Mouse (Mus musculus): ENCODE measurements around the gene Tspan11.
A peak's percentile ranks its signal among the peaks of the same experiment; 100 is the strongest.

The Tspan11 gene

GRCm38 (mm10) chr6:127887511-127888421 is at the start of gene Tspan11:
Gene Tspan11, plus strand, starts transcription at chr6:127887589.
- no peak for DNase-seq (ENCODE audit: extremely low spot score, low read depth, low spot score)

DNA sequence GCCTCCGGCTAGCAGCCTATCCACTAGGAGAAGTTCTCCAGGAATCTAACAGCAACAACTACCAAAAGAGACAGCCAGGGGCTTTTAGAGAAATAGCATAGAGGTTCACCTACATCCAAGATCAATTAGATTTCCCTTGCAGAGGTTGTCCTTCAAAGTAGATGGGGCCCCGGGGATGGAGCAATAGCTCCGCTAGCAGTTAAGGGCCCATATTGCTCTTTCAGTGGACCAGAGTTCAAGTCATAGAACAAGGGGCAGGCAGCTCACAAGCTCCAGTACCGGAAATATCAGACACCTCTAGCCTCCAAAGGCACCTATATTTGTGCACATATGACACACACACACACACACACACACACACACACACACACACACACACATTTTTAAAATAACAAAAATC is 49.5 kb upstream of the Tspan11 start:
- no peak for DNase-seq (ENCODE audit: extremely low spot score, low read depth, low spot score)

DNA sequence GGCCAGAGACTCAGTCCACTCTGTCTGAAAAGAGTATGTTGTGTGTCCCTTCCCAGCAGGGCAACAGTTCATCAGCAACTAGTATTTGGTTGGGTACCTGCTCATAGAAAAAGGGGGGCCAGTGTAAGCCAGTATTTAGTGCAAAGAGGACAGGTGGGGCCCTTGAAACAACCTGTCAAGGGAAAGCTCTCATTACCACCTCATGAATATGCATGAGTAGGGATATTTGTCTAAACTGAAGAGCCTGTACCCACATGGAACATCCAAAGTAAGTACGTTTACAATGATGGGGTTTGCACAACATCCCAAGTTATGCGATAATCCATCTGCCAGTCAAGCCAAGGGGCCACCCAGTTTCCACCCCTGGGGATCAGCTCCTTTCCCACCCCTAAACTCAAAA is 47.9 kb upstream of the Tspan11 start:
- DNase-seq (ENCODE audit: extremely low spot score, low read depth, low spot score): no peak

DNA sequence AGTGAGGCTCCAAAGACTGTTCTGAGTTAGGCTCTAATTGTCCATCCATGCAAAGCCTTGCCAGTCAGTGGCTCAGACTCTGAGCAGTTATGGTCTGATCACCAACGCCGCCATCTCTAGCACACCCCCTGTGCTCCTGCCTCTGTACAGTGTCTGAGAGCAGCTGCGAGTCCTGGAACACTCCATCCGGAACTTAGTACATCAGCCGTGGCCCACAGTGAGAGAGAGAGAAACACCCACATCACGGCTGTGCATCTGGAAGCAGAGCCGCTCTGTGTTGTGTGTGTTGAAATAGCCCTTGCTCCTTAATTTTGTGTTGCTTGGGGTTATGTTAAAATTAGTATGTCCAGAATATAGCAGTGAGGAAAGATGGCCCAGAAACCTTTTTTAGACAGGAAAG is 47.2 kb upstream of the Tspan11 start:
- no peak for DNase-seq (ENCODE audit: extremely low spot score, low read depth, low spot score)

DNA sequence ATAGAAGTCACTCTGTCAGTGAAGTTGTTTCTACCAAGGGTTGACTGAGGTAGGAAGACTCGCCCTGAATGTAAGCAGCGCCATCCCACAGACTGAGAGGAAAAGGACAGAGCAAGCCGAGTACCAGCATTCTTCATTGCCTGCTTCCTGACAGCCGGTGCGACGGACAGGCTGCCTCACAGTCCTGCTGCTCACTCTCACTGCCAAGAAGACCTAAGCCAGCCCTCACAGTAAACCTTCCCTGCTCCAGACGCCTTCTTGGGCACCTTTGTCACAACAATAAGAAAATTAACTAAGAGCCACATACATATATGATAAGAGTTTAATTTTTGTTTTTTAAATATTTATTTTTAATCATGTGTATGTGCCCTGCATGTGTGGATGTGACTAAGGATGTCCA is 46.1 kb upstream of the Tspan11 start:
- no peak for DNase-seq (ENCODE audit: extremely low spot score, low read depth, low spot score)

- DNase-seq (ENCODE audit: extremely low spot score, low read depth, low spot score): no peak
Measured at GRCm38 (mm10) chr6:127846521-127846920, 40.9 kb upstream of the Tspan11 start.

GRCm38 (mm10) chr6:127849496-127849895 is 37.9 kb upstream of the Tspan11 start:
- DNase-seq (ENCODE audit: extremely low spot score, low read depth, low spot score): no peak

DNA sequence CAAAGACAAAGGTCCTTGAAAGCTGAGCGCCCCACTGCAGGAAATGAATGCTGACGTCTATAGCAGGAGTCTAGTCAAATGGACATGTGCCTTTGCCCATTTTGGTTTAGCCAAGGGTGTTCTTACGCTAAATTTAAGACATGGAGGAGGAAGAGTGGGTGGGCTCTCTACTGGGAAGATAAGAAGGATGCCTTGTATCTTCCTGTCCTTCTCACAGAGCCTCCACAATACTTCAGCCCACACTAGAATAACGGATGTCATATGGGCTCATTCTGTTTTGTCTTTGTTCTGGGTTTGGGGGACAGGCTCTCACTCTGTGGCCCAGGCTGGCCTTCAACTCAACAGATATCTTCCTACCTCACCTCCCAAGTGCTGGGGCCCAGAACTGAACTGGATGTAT is 35.8 kb upstream of the Tspan11 start:
- no peak for DNase-seq (ENCODE audit: extremely low spot score, low read depth, low spot score)

GRCm38 (mm10) chr6:127853241-127853640 is 34.1 kb upstream of the Tspan11 start:
- no peak for DNase-seq (ENCODE audit: extremely low spot score, low read depth, low spot score)

GRCm38 (mm10) chr6:127853771-127854687 is 33.4 kb upstream of the Tspan11 start:
- DNase-seq (ENCODE audit: extremely low spot score, low read depth, low spot score): no peak

DNA sequence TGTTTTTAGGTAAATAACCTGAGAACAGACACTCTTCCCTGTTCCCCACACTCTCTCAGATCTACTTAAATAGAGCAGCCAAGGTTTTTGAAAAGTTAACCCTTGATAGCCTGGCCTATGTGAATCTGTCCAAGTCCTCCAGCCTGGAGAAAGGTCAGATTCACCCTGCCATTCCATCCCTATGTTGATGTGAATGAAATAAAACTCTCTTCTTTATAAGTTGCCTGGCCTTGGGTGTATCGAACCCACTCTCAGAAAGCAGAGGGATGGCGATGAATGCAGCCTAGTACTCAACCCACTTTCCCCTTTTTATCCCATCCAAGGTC is 32.7 kb upstream of the Tspan11 start:
- no peak for DNase-seq (ENCODE audit: extremely low spot score, low read depth, low spot score)

DNA sequence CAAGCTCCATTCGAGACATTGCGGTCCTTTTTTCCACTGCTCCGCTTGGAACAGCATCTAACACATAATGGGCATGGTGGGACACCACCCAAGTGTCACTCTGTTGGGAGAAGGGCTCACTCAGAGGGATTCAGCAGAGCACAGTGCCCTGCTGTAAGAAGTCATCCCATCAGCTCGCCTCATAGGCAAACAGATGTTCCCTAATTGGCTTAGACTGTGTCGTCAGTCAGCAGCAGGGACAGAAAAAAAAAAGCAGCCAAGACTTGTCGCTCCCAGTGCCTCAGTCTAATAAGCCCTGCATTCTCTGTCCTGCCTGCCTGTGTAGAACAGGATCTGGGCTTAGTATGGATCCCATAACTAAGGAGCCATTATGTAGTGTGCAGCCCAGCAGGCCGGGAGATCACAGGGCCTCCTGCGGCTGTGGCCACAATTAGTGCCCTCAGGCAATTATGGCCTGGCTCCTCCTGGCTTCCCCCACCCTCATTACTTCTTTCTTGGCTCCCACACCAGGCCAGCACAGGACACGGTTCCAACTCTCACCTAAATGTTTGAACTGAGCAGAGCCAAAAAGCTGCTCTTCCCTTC is 31.6 kb upstream of the Tspan11 start:
- DNase-seq (ENCODE audit: extremely low spot score, low read depth, low spot score): no peak

- DNase-seq (ENCODE audit: extremely low spot score, low read depth, low spot score): no peak
Measured at GRCm38 (mm10) chr6:127861951-127862350, 25.4 kb upstream of the Tspan11 start.

- no peak for DNase-seq (ENCODE audit: extremely low spot score, low read depth, low spot score)
Measured at GRCm38 (mm10) chr6:127865391-127865790, 22.0 kb upstream of the Tspan11 start.

- DNase-seq (ENCODE audit: extremely low spot score, low read depth, low spot score): no peak
Measured at GRCm38 (mm10) chr6:127868546-127868945, 18.8 kb upstream of the Tspan11 start.

GRCm38 (mm10) chr6:127869121-127869520 is 18.3 kb upstream of the Tspan11 start:
- DNase-seq (ENCODE audit: extremely low spot score, low read depth, low spot score): no peak

DNA sequence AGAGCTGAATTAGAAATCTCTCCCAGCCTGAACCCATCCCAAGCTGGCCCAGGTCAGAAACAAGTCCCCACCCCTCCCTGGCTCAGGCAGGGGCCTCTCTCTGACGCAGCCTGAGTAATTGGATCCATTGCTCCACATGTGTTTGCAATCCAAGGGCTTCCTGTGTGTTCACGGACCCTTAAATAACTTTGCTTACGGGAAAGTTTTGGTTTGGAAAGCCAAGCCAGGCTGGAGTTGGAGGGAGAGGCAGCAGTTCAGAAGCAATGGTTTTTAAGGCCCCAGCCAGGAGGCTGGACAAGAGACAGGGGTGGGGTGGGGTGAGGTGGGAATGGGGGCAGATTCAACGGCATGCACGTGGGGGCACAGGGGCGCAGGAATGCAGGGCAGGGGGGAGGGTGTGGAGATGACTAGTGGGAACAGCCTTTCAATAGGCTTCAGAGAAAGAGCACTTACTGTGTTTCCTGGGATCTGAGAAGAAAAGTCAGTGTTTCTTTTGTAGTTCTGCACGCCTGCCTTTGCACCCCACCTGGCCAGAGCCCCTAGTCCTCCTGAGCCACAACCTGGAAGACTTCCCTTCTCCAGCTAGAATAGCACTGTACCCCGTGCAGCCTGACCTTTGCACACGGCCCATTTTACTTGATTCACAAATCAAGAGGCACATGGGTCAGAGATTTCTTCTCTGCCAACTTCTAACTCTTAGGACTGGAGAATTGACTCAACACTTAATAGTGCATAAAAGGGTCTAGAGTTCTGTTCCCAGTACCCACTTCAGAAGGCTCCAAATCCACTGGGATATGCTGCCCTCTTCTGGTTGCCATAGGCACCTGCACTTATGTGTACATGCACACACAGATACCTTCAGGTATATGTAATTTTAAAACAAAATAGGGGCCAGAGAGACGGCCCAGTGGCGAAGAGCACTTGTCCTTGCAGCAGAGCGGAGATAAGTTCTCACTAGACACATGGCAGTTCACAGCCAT is 16.8 kb upstream of the Tspan11 start:
- DNase-seq (ENCODE audit: extremely low spot score, low read depth, low spot score): peak; percentile 77

GRCm38 (mm10) chr6:127871436-127871835 is 16.0 kb upstream of the Tspan11 start:
- no peak for DNase-seq (ENCODE audit: extremely low spot score, low read depth, low spot score)

- DNase-seq (ENCODE audit: extremely low spot score, low read depth, low spot score): no peak
Measured at GRCm38 (mm10) chr6:127872581-127872980, 14.8 kb upstream of the Tspan11 start.

DNA sequence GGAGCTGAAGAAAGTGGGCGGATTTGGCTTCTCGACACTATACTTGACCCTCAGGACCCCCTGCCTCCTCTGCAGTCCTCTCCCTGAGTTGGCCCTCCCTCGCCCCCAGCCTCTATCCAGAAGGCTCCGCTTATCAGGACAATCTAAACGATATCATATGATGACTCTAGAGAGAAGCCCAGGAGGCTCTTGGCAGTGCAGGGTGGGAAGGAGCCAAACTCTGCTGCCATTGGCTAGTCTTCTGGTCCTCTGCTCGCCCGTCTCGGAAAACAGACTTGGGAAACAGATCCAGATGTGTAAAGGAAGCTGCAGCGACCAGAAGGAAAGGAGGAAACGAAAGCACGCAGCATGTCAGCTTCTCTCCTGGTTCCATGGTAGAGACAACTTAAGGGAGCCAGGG is 11.5 kb upstream of the Tspan11 start:
- DNase-seq (ENCODE audit: extremely low spot score, low read depth, low spot score): no peak
